Mouse (Mus musculus) left cerebral cortex, adult 8-10 months (tissue): ENCODE measurements around the gene Nol6. TPM values are rescaled to one million over a fixed set of nuclear protein-coding genes. Genes with fewer than 3 reads are reported as not detected.

ENCODE experiments used
- DNase-seq, 2 experiments: peaks; one replicate each; pipeline ENCODE4 v3.0.0; 2022; ENCODE audit warnings: low spot score in 2 of 2
- total RNA-seq, 4 experiments: library from RNA; stranded (reverse); gene quantifications; 2 replicates each; pipeline ENCODE4 v1.2.4; 2022

The Nol6 gene
- total RNA-seq, 4 experiments from 2014 or later = 90.4 to 97.6 (median 95.2) TPM

- no peak for DNase-seq
Observed at GRCm38 (mm10) chr4:41118706-41119292, 5.5 kb downstream of the Nol6 start.

- no peak for DNase-seq
Observed at GRCm38 (mm10) chr4:41116817-41117216, 7.4 kb downstream of the Nol6 start.

- DNase-seq = no peak
Observed at GRCm38 (mm10) chr4:41115793-41116192, 8.5 kb downstream of the Nol6 start.

GRCm38 (mm10) chr4:41115074-41115473 lies 9.2 kb downstream of the Nol6 start:
- DNase-seq = no peak

- DNase-seq = no peak
Observed at GRCm38 (mm10) chr4:41114358-41115070, 9.7 kb downstream of the Nol6 start.

- no peak for DNase-seq
Observed at GRCm38 (mm10) chr4:41108717-41109425, 15.4 kb downstream of the Nol6 start.

- no peak for DNase-seq
Observed at GRCm38 (mm10) chr4:41107440-41107839, 16.8 kb downstream of the Nol6 start.

- no peak for DNase-seq
Observed at GRCm38 (mm10) chr4:41102901-41103300, 21.4 kb downstream of the Nol6 start.

- no peak for DNase-seq
Observed at GRCm38 (mm10) chr4:41100986-41101385, 23.3 kb downstream of the Nol6 start.

- no peak for DNase-seq
Observed at GRCm38 (mm10) chr4:41098577-41098951, 25.7 kb downstream of the Nol6 start.

- DNase-seq = no peak
Observed at GRCm38 (mm10) chr4:41097871-41098576, 26.2 kb downstream of the Nol6 start, which contains the start of gene Aqp3. TSS of gene Aqp3 (minus strand) at chr4:41098183.

- DNase-seq = no peak
Observed at GRCm38 (mm10) chr4:41097381-41097780, 26.9 kb downstream of the Nol6 start.

GRCm38 (mm10) chr4:41096794-41097193 lies 27.5 kb downstream of the Nol6 start:
- no peak for DNase-seq

GRCm38 (mm10) chr4:41096169-41096568 lies 28.1 kb downstream of the Nol6 start:
- no peak for DNase-seq

- no peak for DNase-seq
Observed at GRCm38 (mm10) chr4:41094361-41094760, 29.9 kb downstream of the Nol6 start.

- DNase-seq = no peak
Observed at GRCm38 (mm10) chr4:41092958-41093357, 31.3 kb downstream of the Nol6 start.

GRCm38 (mm10) chr4:41091391-41091790 lies 32.9 kb downstream of the Nol6 start:
- DNase-seq = no peak

- no peak for DNase-seq
Observed at GRCm38 (mm10) chr4:41089705-41090104, 34.5 kb downstream of the Nol6 start.

GRCm38 (mm10) chr4:41089189-41089588 lies 35.1 kb downstream of the Nol6 start:
- DNase-seq = no peak

GRCm38 (mm10) chr4:41087459-41088298 lies 36.6 kb downstream of the Nol6 start:
- no peak for DNase-seq

- DNase-seq = no peak
Observed at GRCm38 (mm10) chr4:41086947-41087346, 37.3 kb downstream of the Nol6 start.
